Mouse (Mus musculus) liver, embryonic 16.5 days (tissue): ENCODE results near the gene Ccdc69. TPM values are rescaled to one million over a fixed set of nuclear protein-coding genes. Genes with fewer than 3 reads are reported as not detected.

Experiments used
- ATAC-seq: fragments of 200-750 bp; cut with Nextera tagmentation; 2 replicates; pipeline ENCODE4 v1.8.0; 2017; ENCODE audit warnings: low read depth, mild to moderate bottlenecking, moderate number of reproducible peaks, moderate library complexity
- H3K27ac ChIP-seq: fragments of 300-500 bp; sonication (generic); 2 replicates; pipeline ENCODE4 v1.5.1; 2014; ENCODE audit warnings: mild to moderate bottlenecking, low read length
- H3K27me3 ChIP-seq: fragments of 300-500 bp; sonication (generic); 2 replicates; pipeline ENCODE4 v1.6.1; 2014; ENCODE audit warnings: low read depth, low read length, mixed read lengths; ENCODE audit not compliant: control insufficient read depth, insufficient read depth
- H3K36me3 ChIP-seq: fragments of 300-500 bp; sonication (generic); 2 replicates; pipeline ENCODE4 v1.6.1; 2014; ENCODE audit warnings: mild to moderate bottlenecking; ENCODE audit not compliant: control insufficient read depth, insufficient read depth
- H3K4me1 ChIP-seq: fragments of 300-500 bp; sonication (generic); 2 replicates; pipeline ENCODE4 v1.6.1; 2014; ENCODE audit warnings: low read depth, low read length, mixed read lengths; ENCODE audit not compliant: control insufficient read depth
- H3K4me2 ChIP-seq: fragments of 300-500 bp; sonication (generic); 2 replicates; pipeline ENCODE4 v1.6.1; 2014; ENCODE audit warnings: low read depth, low read length, mixed read lengths
- H3K4me3 ChIP-seq: fragments of 300-500 bp; sonication (generic); 2 replicates; pipeline ENCODE4 v1.5.1; 2014; ENCODE audit warnings: low read depth, mild to moderate bottlenecking, low read length
- H3K9ac ChIP-seq: fragments of 300-500 bp; sonication (generic); 2 replicates; pipeline ENCODE4 v1.6.1; 2014; ENCODE audit warnings: low read depth, low read length
- H3K9me3 ChIP-seq: fragments of 300-500 bp; sonication (generic); replicated peaks from 2 replicates; pipeline ENCODE4 v1.6.1; 2016; ENCODE audit warnings: low read length; ENCODE audit not compliant: control insufficient read depth
- WGBS: fragments of 180-500 bp; shearing (Covaris S2); extraction: QIAGEN DNeasy Blood & Tissue Kit; methylation state at CpG from one replicate; pipeline ENCODE4 v1.1.7; 2014; ENCODE audit not compliant: insufficient replicate concordance; 5-methylcytosine and 5-hydroxymethylcytosine counted together
- polyA plus RNA-seq: library from polyadenylated mRNA; unstranded; fragments of >200 nt; fragmentation: Nextera tagmentation; extraction: Ambion mirVana; gene quantifications from 2 replicates; pipeline ENCODE4 v1.2.1, GENCODE M21; 2015

Gene Ccdc69
- polyA plus RNA-seq, 1 experiment from 2014 or later, result 1.3 TPM

DNA sequence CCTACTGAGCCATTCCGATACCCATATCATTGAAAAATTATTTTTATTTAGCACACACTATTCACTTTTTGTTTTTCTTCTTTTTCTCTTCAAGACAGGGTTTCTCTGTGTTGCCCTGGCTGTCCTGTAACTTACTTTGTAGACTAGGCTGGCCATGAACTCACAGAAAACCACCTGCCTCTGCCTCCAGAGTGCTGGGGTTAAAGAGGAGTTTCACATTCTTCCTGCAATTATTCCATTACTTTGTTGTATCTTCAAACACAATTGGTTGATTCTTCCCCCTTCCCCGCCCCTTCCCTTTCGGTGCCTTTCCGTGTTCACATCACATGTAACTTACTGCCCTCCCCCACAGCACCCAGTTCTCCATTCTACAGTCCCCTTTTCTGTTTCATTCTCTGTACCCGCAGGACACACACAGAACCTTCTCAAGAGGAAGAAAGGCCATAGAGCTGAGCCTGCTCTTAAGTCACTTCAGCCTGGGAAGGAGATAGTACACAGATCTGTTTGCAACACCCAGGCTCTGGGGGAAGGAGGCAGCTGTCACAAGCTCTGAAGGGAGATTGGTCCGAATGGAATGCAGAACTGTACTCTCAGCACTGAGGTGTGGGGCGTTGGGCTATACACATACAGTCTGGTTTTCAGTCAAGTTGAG, 35.4 kb upstream of the Ccdc69 start:
- no peak overlapping the region for H3K9ac ChIP-seq
- WGBS, result 21% methylated on average over 7 of the region's 7 CpGs
- no peak overlapping the region for H3K4me2 ChIP-seq
- peak overlapping the region; percentile 62 for H3K27ac ChIP-seq
- H3K9me3 ChIP-seq, result no peaks in the 10 kb centered on the region
- H3K4me3 ChIP-seq, result no peak overlapping the region
- ATAC-seq, result peak; percentile 72
- H3K36me3 ChIP-seq, result no peaks in the 10 kb centered on the region
- H3K27me3 ChIP-seq, result no peaks in the 10 kb centered on the region
- H3K4me1 ChIP-seq, result no peaks in the 10 kb centered on the region; the same call in 1 of the 2 replicates

DNA sequence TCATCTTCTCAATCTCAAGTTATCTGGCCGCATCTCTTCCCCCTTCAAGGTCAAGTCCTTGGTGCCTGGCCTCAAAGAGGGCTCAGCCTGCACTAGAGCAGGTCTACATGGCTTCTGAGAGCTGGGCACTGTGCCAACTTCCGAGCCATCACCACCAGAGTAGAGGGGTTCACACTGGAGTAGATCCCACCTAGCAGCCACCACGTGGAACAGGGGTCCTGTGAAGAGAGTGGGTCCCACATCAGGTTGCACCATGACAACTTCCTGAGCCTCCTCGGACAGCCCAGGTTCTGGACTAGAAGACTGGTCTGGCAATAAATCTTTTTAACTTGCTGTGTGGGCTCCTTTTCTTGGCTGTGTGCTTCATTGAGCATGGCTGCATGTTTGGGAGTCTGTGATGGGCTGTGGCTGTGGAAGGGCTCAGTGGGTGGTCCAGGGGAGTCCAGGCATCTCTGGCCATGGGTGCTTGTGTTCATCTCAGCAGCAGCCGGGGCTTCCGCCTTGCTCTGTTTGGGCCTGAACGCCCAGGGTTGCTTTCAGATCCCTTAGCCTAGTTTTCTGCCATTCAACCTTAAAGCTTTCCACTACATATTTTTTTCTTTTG, 32.7 kb upstream of the Ccdc69 start:
- H3K4me1 ChIP-seq, result no peaks in the 10 kb centered on the region; the same call in 1 of the 2 replicates
- H3K36me3 ChIP-seq, result no peaks in the 10 kb centered on the region
- no peak overlapping the region for H3K4me3 ChIP-seq
- H3K4me2 ChIP-seq, result no peak overlapping the region
- no peak overlapping the region for H3K9ac ChIP-seq
- 65% methylated on average over 7 of the region's 7 CpGs for WGBS
- H3K27ac ChIP-seq, result no peak overlapping the region
- no peaks in the 10 kb centered on the region for H3K27me3 ChIP-seq
- no peaks in the 10 kb centered on the region for H3K9me3 ChIP-seq
- no peak for ATAC-seq

DNA sequence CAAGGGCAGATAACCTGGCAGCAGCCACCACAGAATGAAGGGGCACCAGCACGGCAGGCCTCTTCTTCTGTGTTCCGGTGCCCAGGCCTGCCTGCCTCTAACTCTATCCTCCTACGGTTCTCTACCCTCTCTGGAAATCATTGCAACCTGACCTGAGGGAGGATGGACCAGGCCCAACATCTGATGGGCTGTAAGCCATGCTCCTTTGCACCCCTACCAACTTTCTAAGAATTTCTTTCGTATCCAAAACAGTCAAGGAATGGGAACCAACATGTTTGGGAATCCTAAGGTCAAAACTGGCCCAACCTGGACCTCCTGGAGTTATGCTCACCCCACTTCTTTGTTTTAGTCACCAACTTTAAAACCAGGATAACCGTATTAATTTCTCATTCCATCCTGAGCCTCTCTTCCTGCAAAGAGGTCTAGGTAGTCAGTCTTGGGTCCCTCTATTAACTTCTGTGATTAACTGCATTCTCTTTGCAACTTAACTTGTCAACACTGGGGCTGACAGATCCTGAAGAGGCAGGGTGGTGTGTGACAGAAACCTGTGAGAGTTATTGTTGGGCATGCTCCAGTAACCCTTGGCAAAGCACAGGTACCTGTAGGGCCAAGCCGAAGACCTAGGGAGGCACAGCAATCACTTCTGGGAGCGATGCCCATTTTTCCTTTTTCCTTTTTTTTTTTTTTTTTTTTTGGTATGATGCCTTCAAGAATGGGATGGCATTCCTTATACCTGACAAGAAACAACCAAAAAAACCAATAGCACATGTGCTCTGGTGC, 31.8 kb upstream of the Ccdc69 start:
- Histone ChIP-seq H3K4me1 (no peaks in the 10 kb centered on the region; the same call in 1 of the 2 replicates), H3K4me3 (no peak overlapping the region), H3K9ac (no peak overlapping the region), H3K4me2 (no peak overlapping the region), H3K27me3 (no peaks in the 10 kb centered on the region), H3K27ac (no peak overlapping the region), H3K36me3 (no peaks in the 10 kb centered on the region), H3K9me3 (no peaks in the 10 kb centered on the region)
- WGBS, result 70% methylated on average over 7 of the region's 7 CpGs
- ATAC-seq, result no peak

DNA sequence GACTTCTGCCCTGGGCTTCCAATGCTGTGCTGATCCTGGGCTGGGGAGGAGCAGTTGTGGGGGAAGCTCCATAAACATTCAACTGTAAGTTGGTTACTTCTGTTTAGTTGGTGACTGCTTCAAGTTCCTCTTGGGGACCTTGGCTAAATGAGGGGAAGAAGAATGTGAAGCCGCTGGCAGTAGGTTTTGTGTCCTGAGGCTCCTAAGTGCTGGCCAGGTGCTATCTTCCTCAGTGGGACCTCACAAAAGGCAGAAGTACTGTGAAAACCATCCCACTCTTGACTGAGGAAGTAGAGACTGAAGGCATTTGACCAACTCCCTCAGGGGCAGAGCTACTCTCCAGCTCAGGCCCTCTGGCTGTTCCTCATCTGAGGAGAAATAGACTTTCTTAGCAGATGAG, 28.7 kb upstream of the Ccdc69 start:
- 40% methylated on average over 1 of the region's 1 CpGs for WGBS
- no peaks in the 10 kb centered on the region for H3K36me3 ChIP-seq
- peaks cover 2% of the 10 kb centered on the region; the same call in 1 of the 2 replicates for H3K4me1 ChIP-seq
- no peaks in the 10 kb centered on the region for H3K9me3 ChIP-seq
- no peak overlapping the region for H3K27ac ChIP-seq
- no peak overlapping the region for H3K9ac ChIP-seq
- H3K4me2 ChIP-seq, result no peak overlapping the region
- no peak for ATAC-seq
- H3K4me3 ChIP-seq, result no peak overlapping the region
- no peaks in the 10 kb centered on the region for H3K27me3 ChIP-seq

DNA sequence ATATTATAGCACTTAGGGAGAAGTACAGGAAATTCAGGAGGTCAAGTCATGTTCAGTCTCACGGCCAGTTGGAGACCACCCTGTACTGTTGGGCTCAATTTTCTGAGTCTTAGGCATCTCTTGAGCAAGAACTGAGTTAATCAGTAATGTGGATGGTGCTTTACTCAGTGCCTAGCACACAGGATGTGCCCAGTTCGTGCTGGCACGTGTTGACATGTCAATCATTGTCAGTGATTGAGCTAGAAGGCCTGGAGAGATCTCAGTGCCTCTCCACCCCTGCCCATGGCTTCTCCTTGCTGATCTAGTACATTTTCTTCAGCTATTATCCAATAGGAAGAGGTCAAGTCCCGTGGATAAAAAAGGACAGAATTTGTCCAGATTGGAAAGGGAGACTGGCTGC, 27.5 kb upstream of the Ccdc69 start:
- H3K36me3 ChIP-seq, result no peaks in the 10 kb centered on the region
- WGBS, result 34% methylated on average over 4 of the region's 4 CpGs
- peaks cover 2% of the 10 kb centered on the region; the same call in 1 of the 2 replicates for H3K4me1 ChIP-seq
- H3K4me3 ChIP-seq, result no peak overlapping the region
- H3K27me3 ChIP-seq, result no peaks in the 10 kb centered on the region
- no peak overlapping the region for H3K27ac ChIP-seq
- no peaks in the 10 kb centered on the region for H3K9me3 ChIP-seq
- no peak overlapping the region for H3K4me2 ChIP-seq
- H3K9ac ChIP-seq, result no peak overlapping the region
- ATAC-seq, result peak; percentile 47; the same call in 1 of the 2 replicates

DNA sequence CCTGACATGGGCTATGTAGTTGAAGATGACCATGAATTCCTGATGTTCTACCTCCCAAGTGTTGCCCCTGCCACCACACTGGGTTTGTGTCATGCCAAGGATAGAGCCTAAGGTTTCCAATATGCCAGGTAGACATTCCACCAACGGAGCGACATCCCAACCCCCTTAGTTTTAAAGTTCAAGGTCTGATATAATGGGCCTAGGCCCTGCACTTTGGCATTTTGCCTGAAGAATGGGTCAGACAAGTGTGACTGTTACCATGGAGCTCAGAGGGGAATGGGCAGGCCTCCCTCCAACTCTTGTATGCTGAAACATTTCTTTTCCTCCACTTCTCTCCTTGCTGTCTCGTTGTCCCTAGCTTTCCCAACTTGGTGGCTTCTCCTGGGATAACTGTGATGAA, 25.3 kb upstream of the Ccdc69 start:
- no peak for ATAC-seq
- H3K9ac ChIP-seq, result no peak overlapping the region
- H3K4me1 ChIP-seq, result peaks cover 9% of the 10 kb centered on the region
- H3K27ac ChIP-seq, result no peak overlapping the region
- no peak overlapping the region for H3K4me2 ChIP-seq
- no peaks in the 10 kb centered on the region for H3K36me3 ChIP-seq
- H3K9me3 ChIP-seq, result no peaks in the 10 kb centered on the region
- no peak overlapping the region for H3K4me3 ChIP-seq
- H3K27me3 ChIP-seq, result no peaks in the 10 kb centered on the region
- WGBS, result 66% methylated on average over 3 of the region's 3 CpGs

DNA sequence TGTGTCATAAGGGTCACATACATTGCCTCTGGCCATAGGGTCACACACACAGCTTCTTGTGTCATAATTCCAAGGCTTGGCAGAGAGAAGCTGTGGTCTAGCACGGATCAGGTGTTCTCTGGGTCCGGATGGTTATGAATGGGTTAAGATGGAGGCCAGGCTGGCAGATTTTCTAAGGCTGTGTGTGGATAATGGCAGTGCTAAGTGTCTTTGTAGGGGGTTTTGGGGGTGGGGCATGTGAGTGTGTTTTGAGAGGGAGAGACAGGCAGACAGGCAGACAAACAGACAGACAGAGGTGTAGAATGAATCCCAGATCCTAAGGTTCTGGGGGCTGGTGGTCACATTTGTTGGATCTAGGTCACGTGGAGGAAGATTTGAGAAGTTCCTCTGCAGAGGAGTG, 24.1 kb upstream of the Ccdc69 start:
- Histone ChIP-seq H3K4me3 (no peak overlapping the region), H3K27ac (no peak overlapping the region), H3K9ac (no peak overlapping the region), H3K9me3 (no peaks in the 10 kb centered on the region), H3K36me3 (no peaks in the 10 kb centered on the region), H3K4me1 (peaks cover 16% of the 10 kb centered on the region), H3K4me2 (no peak overlapping the region), H3K27me3 (no peaks in the 10 kb centered on the region)
- ATAC-seq, result no peak
- 60% methylated on average over 3 of the region's 3 CpGs for WGBS

DNA sequence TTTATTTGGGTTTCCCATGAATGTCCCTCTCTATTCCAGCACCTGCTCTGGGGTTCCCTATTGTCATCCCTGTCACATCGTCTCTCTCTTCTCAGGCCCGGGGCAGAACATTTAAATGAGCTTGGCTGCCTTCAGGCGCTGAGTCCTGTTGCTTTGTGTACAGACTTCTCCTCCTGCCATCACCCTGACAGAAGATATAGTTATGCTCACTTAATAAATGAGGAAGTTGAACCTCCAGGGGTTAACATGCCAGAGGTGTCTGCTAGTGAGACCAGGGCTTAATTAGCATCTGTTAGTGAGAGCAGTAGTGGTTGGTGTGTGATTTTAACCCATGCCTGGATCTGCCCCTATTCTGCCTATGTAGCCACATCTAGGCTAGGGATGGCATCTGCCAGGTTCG, 21.9 kb upstream of the Ccdc69 start:
- H3K27me3 ChIP-seq, result no peaks in the 10 kb centered on the region
- H3K9me3 ChIP-seq, result no peaks in the 10 kb centered on the region
- no peaks in the 10 kb centered on the region for H3K36me3 ChIP-seq
- H3K27ac ChIP-seq, result no peak overlapping the region
- H3K4me2 ChIP-seq, result no peak overlapping the region
- ATAC-seq, result no peak
- 19% methylated on average over 4 of the region's 4 CpGs for WGBS
- H3K4me3 ChIP-seq, result no peak overlapping the region
- H3K9ac ChIP-seq, result no peak overlapping the region
- peaks cover 20% of the 10 kb centered on the region for H3K4me1 ChIP-seq
